Mouse (Mus musculus) small intestine, adult 2 months (tissue): ENCODE results near the gene Meis1.

Source experiments
- CTCF ChIP-seq: fragments of 200-500 bp; IDR thresholded peaks from 2 replicates; pipeline ENCODE4 v1.5.1; 2012; ENCODE audit warnings: low read depth, mild to moderate bottlenecking, control low read depth, inconsistent platforms, low read length, moderate library complexity, mixed read lengths; ENCODE audit not compliant: insufficient replicate concordance, insufficient read length; ENCODE audit errors: extremely low read depth
- POLR2A ChIP-seq: fragments of 200-500 bp; IDR thresholded peaks from 2 replicates; pipeline ENCODE4 v1.6.1; 2012; ENCODE audit warnings: low read depth, mild to moderate bottlenecking, control low read depth, inconsistent platforms, low read length, moderate library complexity

DNA sequence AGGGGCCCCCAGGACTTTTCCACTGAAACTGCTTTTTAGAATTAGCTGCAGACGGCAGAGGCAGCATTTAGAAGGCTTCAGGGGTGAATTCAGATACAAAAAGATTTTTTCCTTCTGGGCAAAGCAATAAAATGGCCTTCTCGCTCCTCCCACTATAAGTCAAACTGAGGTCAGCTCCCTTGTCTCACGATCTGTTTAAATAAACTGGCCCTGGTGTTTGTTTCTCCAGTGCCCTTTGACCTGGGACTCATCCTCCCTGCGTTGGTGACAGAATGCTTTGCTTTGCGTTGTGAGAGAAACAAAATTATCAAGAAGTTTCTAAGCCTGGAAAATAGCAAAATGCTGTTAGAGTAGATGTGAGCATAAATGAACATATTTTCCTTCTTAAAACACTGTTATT, 129.6 kb downstream of the Meis1 start:
- TF ChIP-seq CTCF (no peak), POLR2A (no peak)
